In the genomic region with DNA sequence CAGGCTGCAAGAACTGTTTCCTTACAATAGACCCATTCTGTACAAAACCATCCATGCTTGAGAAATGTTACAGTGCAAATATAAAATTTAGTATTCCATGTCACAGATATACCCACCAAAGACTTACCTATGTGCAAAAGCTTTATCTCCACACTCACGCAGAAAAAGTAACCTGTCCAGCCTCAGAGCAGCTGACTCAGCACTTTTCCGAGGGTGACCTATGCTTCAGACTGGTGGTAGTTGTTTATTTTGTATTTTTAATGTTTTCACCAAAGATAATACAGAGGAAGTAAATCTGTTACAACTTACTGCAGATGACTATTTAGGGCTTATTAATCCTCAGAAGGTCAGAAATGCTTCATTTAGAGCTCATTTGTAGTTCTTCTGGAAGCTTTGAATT, we compare ENCODE assay signal across 23 mouse cellular contexts.
DNase-seq lines count a peak whose midpoint lies in the region; ATAC-seq and TF ChIP-seq lines count a peak whose summit lies in the region.
"Had no signal": no experiment of that assay in that cellular context is flagged by ENCODE, and none has a peak within 500 bp of the region (broad histone marks: within the 10 kb centered on the region; RNA-seq: fewer than 3 reads in every experiment).

No protein-coding gene starts in this region.

- H3K4me1 ChIP-seq in CH12.LX (ENCODE audit: control insufficient read depth in 1 of 2, insufficient read depth in 2 of 2) (no peaks in the 10 kb centered on the region), ES-E14 (ENCODE audit: control insufficient read depth in 2 of 2, insufficient read depth in 2 of 2, low read length in 2 of 2, poor library complexity in 1 of 2) (no peaks in the 10 kb centered on the region), MEL (ENCODE audit: control insufficient read depth in 1 of 2, insufficient read depth in 2 of 2, low read length in 2 of 2) (no peaks in the 10 kb centered on the region)
- no peaks in the 10 kb centered on the region for H3K4me1 ChIP-seq in forebrain, embryonic 12.5 days

- no peak for TF ChIP-seq EP300 in CH12.LX (IDR thresholded peaks at IDR 0.05; ENCODE audit: low read length)
- no peak for TF ChIP-seq EP300 in MEL (IDR thresholded peaks at IDR 0.05; ENCODE audit: low read depth in 1 of 2, low read length in 2 of 2)

- H3K9me3 ChIP-seq in CH12.LX (replicated peaks; ENCODE audit: low read length) = peaks cover 9% of the 10 kb centered on the region
- H3K9me3 ChIP-seq in ES-E14 (ENCODE audit: control insufficient read depth, insufficient read depth, low read depth, low read length) = no peaks in the 10 kb centered on the region
- no peaks in the 10 kb centered on the region for H3K9me3 ChIP-seq in MEL (replicated peaks; ENCODE audit: insufficient read depth, low read length)
- no peaks in the 10 kb centered on the region for H3K9me3 ChIP-seq in forebrain, embryonic 12.5 days
- H3K9me3 ChIP-seq: G1E had no signal

- no peak overlapping the region for H3K9ac ChIP-seq in CH12.LX (ENCODE audit: insufficient read depth, low read depth)
- no peak overlapping the region for H3K9ac ChIP-seq in ES-E14 (ENCODE audit: insufficient read depth, low read depth, low read length, poor library complexity, severe bottlenecking)
- no peak overlapping the region for H3K9ac ChIP-seq in MEL (ENCODE audit: control insufficient read depth, low read depth, low read length, poor library complexity, severe bottlenecking)
- H3K9ac ChIP-seq in forebrain, embryonic 12.5 days = no peak overlapping the region

- no peak for ATAC-seq in forebrain, embryonic 12.5 days (ENCODE audit: low FRiP score)
- ATAC-seq: activated CD4-positive, CD25-positive, alpha-beta regulatory T cell, adult 4 months; CD4-positive, CD25-positive, alpha-beta regulatory T cell, adult 4 months; Patski had no signal

- H3K36me3 ChIP-seq in CH12.LX (replicated peaks in 1 of 2; ENCODE audit: control insufficient read depth in 1 of 2, insufficient read depth in 1 of 2, low read length in 1 of 2) (no peaks in the 10 kb centered on the region), ES-E14 (ENCODE audit: control insufficient read depth, insufficient read depth, low read length, poor library complexity, severe bottlenecking) (no peaks in the 10 kb centered on the region), MEL (ENCODE audit: control insufficient read depth in 1 of 2, insufficient read depth in 2 of 2, low read length in 2 of 2) (no peaks in the 10 kb centered on the region)
- no peaks in the 10 kb centered on the region for H3K36me3 ChIP-seq in forebrain, embryonic 12.5 days (replicated peaks)
- H3K36me3 ChIP-seq: G1E had no signal

- TF ChIP-seq CTCF in CH12.LX (conservative IDR thresholded peaks at IDR 0.05 in 1 of 2, IDR thresholded peaks at IDR 0.05 in 1 of 2; ENCODE audit: low read depth in 2 of 2, low read length in 2 of 2) = no peak
- no peak for TF ChIP-seq CTCF in MEL (IDR thresholded peaks at IDR 0.05 in 2 of 3, conservative IDR thresholded peaks at IDR 0.05 in 1 of 3; ENCODE audit: control insufficient read depth in 1 of 3, insufficient read depth in 1 of 3, low read depth in 2 of 3, low read length in 3 of 3, poor library complexity in 1 of 3, severe bottlenecking in 1 of 3)

- H3K27ac ChIP-seq in CH12.LX (ENCODE audit: insufficient read depth, low read depth) (no peak overlapping the region), ES-E14 (ENCODE audit: insufficient read depth, low read depth, low read length, poor library complexity, severe bottlenecking) (no peak overlapping the region), MEL (ENCODE audit: control insufficient read depth, low read depth, low read length) (no peak overlapping the region)
- H3K27ac ChIP-seq in forebrain, embryonic 12.5 days = no peak overlapping the region

- TF ChIP-seq RAD21 in CH12.LX (IDR thresholded peaks at IDR 0.05; ENCODE audit: low read depth, low read length) = no peak
- no peak for TF ChIP-seq RAD21 in MEL (IDR thresholded peaks at IDR 0.05; ENCODE audit: low read depth, low read length)

- TF ChIP-seq POLR2A in CH12.LX (IDR thresholded peaks at IDR 0.05; ENCODE audit: low read depth, low read length) = no peak
- TF ChIP-seq POLR2A in MEL (IDR thresholded peaks at IDR 0.05; ENCODE audit: control insufficient read depth in 1 of 2, insufficient read depth in 1 of 2, low read depth in 1 of 2, low read length in 2 of 2, poor library complexity in 1 of 2) = no peak

- in situ Hi-C loops in CH12.LX (cut with MboI; ENCODE audit: low pct_ligation_motif_present, low pct_unique_long_range_greater_than_20kb, low sequenced_read_pairs) (no loop called here), ES-E14 (cut with MboI; ENCODE audit: low sequenced_read_pairs in 2 of 2, unreplicated experiment in 2 of 2) (no loop called here)

- H3K27me3 ChIP-seq in CH12.LX (replicated peaks) (no peaks in the 10 kb centered on the region), MEL (ENCODE audit: control insufficient read depth in 1 of 2, insufficient read depth in 2 of 2, low read length in 2 of 2) (no peaks in the 10 kb centered on the region)
- H3K27me3 ChIP-seq in forebrain, embryonic 12.5 days = no peaks in the 10 kb centered on the region

- WGBS in forebrain, embryonic 12.5 days = 87% methylated on average over 2 of the region's 2 CpGs

- dilution Hi-C loops in CH12.LX (cut with MboI; ENCODE audit: extremely low pct_ligation_motif_present, extremely low pct_unique_long_range_greater_than_20kb, low sequenced_read_pairs) = no loop called here

- H3K4me2 ChIP-seq in CH12.LX (ENCODE audit: insufficient read depth, low read depth, poor library complexity, severe bottlenecking) = no peak overlapping the region
- H3K4me2 ChIP-seq in forebrain, embryonic 12.5 days = no peak overlapping the region

- H3K4me3 ChIP-seq in CH12.LX (replicated peaks in 1 of 3; ENCODE audit: low read depth in 2 of 3, low read length in 2 of 3, poor library complexity in 1 of 3) = no peak overlapping the region
- no peak overlapping the region for H3K4me3 ChIP-seq in ES-E14 (ENCODE audit: insufficient read depth in 1 of 2, low read depth in 1 of 2, low read length in 2 of 2, poor library complexity in 1 of 2, severe bottlenecking in 1 of 2)
- H3K4me3 ChIP-seq in MEL (ENCODE audit: control insufficient read depth in 1 of 2, insufficient read depth in 1 of 2, low read depth in 2 of 2, low read length in 2 of 2) = no peak overlapping the region
- H3K4me3 ChIP-seq in forebrain, embryonic 12.5 days (replicated peaks) = no peak overlapping the region

- DNase-seq in CH12.LX (ENCODE audit: extremely low read depth) (no peak), ES-E14 (ENCODE audit: low read depth, low spot score) (no peak), MEL (ENCODE audit: low read depth, low spot score) (no peak)
- no peak for DNase-seq in ovary, postnatal 36 days (ENCODE audit: low spot score)
- no peak for DNase-seq in layer of hippocampus, adult 9-11 months
- DNase-seq: adrenal gland, adult 2 months; adrenal gland, adult 8-10 months; adrenal gland, postnatal 10 days; adrenal gland, postnatal 14 days; adrenal gland, postnatal 25 days; adrenal gland, postnatal 36 days; B cell, adult 2 months; cerebellum, adult 11 months; cerebellum, adult 11-12 months; cerebellum, adult 18-20 months; cerebellum, adult 2 months; cerebellum, adult 8-10 months; cerebellum, adult 9-10 months had no signal

- H3K79me2 ChIP-seq in CH12.LX (replicated peaks; ENCODE audit: control insufficient read depth, extremely low read depth, insufficient read depth, poor library complexity, severe bottlenecking) = no peaks in the 10 kb centered on the region
- H3K79me2 ChIP-seq in MEL (ENCODE audit: control insufficient read depth, insufficient read depth, low read length, poor library complexity) = no peaks in the 10 kb centered on the region

TF ChIP-seq in CH12.LX, 34 proteins besides CTCF, POLR2A, EP300 and RAD21:
- TF ChIP-seq USF2 (conservative IDR thresholded peaks at IDR 0.05; ENCODE audit: low read depth, low read length) (no peak), MAFK (IDR thresholded peaks at IDR 0.05; ENCODE audit: insufficient replicate concordance, low read length) (peak; percentile 66)

TF ChIP-seq in ES-E14, 5 proteins besides CTCF, POLR2A, EP300 and RAD21:
- TF ChIP-seq MAFK (IDR thresholded peaks at IDR 0.05; ENCODE audit: insufficient read depth, low read depth, low read length) (peak; percentile 92), ZC3H11A (IDR thresholded peaks at IDR 0.05; ENCODE audit: borderline replicate concordance, low read depth, low read length) (no peak)

TF ChIP-seq in MEL, 35 proteins besides CTCF, POLR2A, EP300 and RAD21:
- TF ChIP-seq ZC3H11A (IDR thresholded peaks at IDR 0.05; ENCODE audit: low read depth, low read length) (no peak), MXI1 (IDR thresholded peaks at IDR 0.05; ENCODE audit: low read depth, low read length) (no peak), MEF2A (IDR thresholded peaks at IDR 0.05; ENCODE audit: extremely low read depth, insufficient replicate concordance, low read depth, low read length, poor library complexity, severe bottlenecking) (no peak), HCFC1 (IDR thresholded peaks at IDR 0.05; ENCODE audit: low read depth, low read length) (no peak), MAFK (IDR thresholded peaks at IDR 0.05; ENCODE audit: borderline replicate concordance, low read depth, low read length) (0 out of 2 replicates have a peak, but pooled peaks have one; percentile 20), NELFE (IDR thresholded peaks at IDR 0.05; ENCODE audit: low read depth, low read length) (no peak), ETS1 (IDR thresholded peaks at IDR 0.05; ENCODE audit: low read depth, low read length) (no peak)
